Mouse (Mus musculus) forebrain, postnatal 0 days (tissue): ENCODE results near the gene Adam17. TPM values are rescaled to one million over a fixed set of nuclear protein-coding genes. Genes with fewer than 3 reads are reported as not detected.

Experiments
- ATAC-seq: fragments of 200-750 bp; cut with Nextera tagmentation; 2 replicates; pipeline ENCODE4 v1.8.0; 2017; ENCODE audit warnings: mild to moderate bottlenecking, moderate library complexity
- DNase-seq: peaks from one replicate; pipeline ENCODE4 v3.0.0-alpha.2; 2015
- H3K27ac ChIP-seq: fragments of 300-500 bp; sonication (generic); 2 replicates; pipeline ENCODE4 v1.5.1; 2014; ENCODE audit warnings: low read depth, mild to moderate bottlenecking, antibody characterized with exemption, low read length, moderate library complexity, mixed read lengths
- H3K27me3 ChIP-seq: fragments of 300-500 bp; sonication (generic); 2 replicates; pipeline ENCODE4 v1.6.1; 2014; ENCODE audit warnings: mild to moderate bottlenecking, low read length, mixed read lengths; ENCODE audit not compliant: insufficient read depth
- H3K36me3 ChIP-seq: fragments of 300-500 bp; sonication (generic); 2 replicates; pipeline ENCODE4 v1.6.1; 2014; ENCODE audit warnings: mild to moderate bottlenecking, moderate library complexity; ENCODE audit not compliant: insufficient read depth
- H3K4me1 ChIP-seq: fragments of 300-500 bp; sonication (generic); 2 replicates; pipeline ENCODE4 v1.6.1; 2014; ENCODE audit warnings: antibody characterized with exemption; ENCODE audit not compliant: insufficient read depth
- H3K4me2 ChIP-seq: fragments of 300-500 bp; sonication (generic); 2 replicates; pipeline ENCODE4 v1.6.1; 2014; ENCODE audit warnings: low read depth, mild to moderate bottlenecking, moderate library complexity
- H3K4me3 ChIP-seq: fragments of 300-500 bp; sonication (generic); 2 replicates; pipeline ENCODE4 v1.5.1; 2014; ENCODE audit warnings: low read depth, low read length, mixed read lengths
- H3K9ac ChIP-seq: fragments of 300-500 bp; sonication (generic); 2 replicates; pipeline ENCODE4 v1.6.1; 2014; ENCODE audit warnings: mild to moderate bottlenecking
- H3K9me3 ChIP-seq: fragments of 300-500 bp; sonication (generic); 2 replicates; pipeline ENCODE4 v1.6.1; 2016; ENCODE audit warnings: low read length
- CTCF ChIP-seq: sonication (generic); IDR thresholded peaks from 2 replicates; pipeline ENCODE4 v1.5.1; 2016; ENCODE audit warnings: antibody characterized with exemption, control low read depth, low read depth
- WGBS: fragments of 180-500 bp; shearing (Covaris S2); extraction: QIAGEN DNeasy Blood & Tissue Kit; methylation state at CpG from one replicate; pipeline ENCODE4 v1.1.7; 2014; 5-methylcytosine and 5-hydroxymethylcytosine counted together
- polyA plus RNA-seq: library from polyadenylated mRNA; unstranded; fragments of >200 nt; fragmentation: Nextera tagmentation; extraction: Ambion mirVana; gene quantifications from 2 replicates; pipeline ENCODE4 v1.2.1, GENCODE M21; 2015
- total RNA-seq: library from RNA; depleted of rRNA; stranded (reverse); fragments of >200 nt; gene quantifications from 2 replicates; pipeline ENCODE4 v1.2.3, GENCODE M21; 2014

The Adam17 gene
- total and polyA plus RNA-seq, 2 experiments from 2014 or later, result 11.5 to 18.2 TPM

- Histone ChIP-seq H3K36me3 (peaks cover 24% of the 10 kb centered on the region), H3K9me3 (no peaks in the 10 kb centered on the region), H3K27ac (no peak overlapping the region), H3K27me3 (no peaks in the 10 kb centered on the region), H3K4me2 (no peak overlapping the region), H3K4me1 (no peaks in the 10 kb centered on the region), H3K9ac (no peak overlapping the region), H3K4me3 (no peak overlapping the region)
- no peak for TF ChIP-seq CTCF
- 14% methylated on average over 7 of the region's 7 CpGs for WGBS
- ATAC-seq (no peak), DNase-seq (no peak)
Measured at GRCm38 (mm10) chr12:21350113-21350876, 23.1 kb downstream of the Adam17 start.

- Histone ChIP-seq H3K4me2 (no peak overlapping the region), H3K4me1 (no peaks in the 10 kb centered on the region), H3K9me3 (no peaks in the 10 kb centered on the region), H3K36me3 (peaks cover 12% of the 10 kb centered on the region), H3K4me3 (no peak overlapping the region), H3K27me3 (no peaks in the 10 kb centered on the region), H3K27ac (no peak overlapping the region), H3K9ac (no peak overlapping the region)
- no peak for DNase-seq
- WGBS, result 78% methylated on average over 7 of the region's 7 CpGs
- no peak for ATAC-seq
- TF ChIP-seq CTCF, result no peak
Measured at GRCm38 (mm10) chr12:21346972-21347371, 26.5 kb downstream of the Adam17 start.

DNA sequence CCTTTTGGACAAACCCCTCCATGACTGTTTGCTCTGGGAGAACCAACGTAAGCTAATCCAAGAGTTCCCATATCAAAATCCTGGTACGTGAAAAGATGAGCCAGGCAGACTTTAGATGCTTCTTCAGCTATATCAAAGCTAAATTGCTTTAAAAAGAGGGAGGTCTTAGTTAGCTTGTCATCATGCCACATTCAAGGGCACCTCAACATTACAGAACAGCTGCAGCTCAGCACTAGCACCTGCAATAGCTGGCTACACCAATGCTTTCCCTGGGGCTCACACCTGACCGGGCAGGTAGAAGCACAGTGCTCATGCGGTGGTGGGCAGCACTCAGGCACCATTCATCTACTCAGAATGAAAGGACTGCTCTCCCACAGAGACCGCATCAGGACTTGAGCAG, 32.8 kb downstream of the Adam17 start:
- WGBS, result 92% methylated on average over 5 of the region's 5 CpGs

GRCm38 (mm10) chr12:21337171-21337570, 36.3 kb downstream of the Adam17 start:
- Histone ChIP-seq H3K36me3 (peaks cover 32% of the 10 kb centered on the region), H3K4me1 (no peaks in the 10 kb centered on the region), H3K27ac (no peak overlapping the region), H3K9ac (no peak overlapping the region), H3K4me2 (no peak overlapping the region), H3K9me3 (no peaks in the 10 kb centered on the region), H3K4me3 (no peak overlapping the region), H3K27me3 (no peaks in the 10 kb centered on the region)
- TF ChIP-seq CTCF, result no peak
- 95% methylated on average over 5 of the region's 5 CpGs for WGBS
- no peak for ATAC-seq
- DNase-seq, result no peak

More for the DNA sequence above, 32.8 kb downstream of the Adam17 start:
- Histone ChIP-seq H3K27me3 (no peaks in the 10 kb centered on the region), H3K36me3 (peaks cover 10% of the 10 kb centered on the region), H3K4me3 (no peak overlapping the region), H3K9me3 (no peaks in the 10 kb centered on the region), H3K9ac (no peak overlapping the region), H3K27ac (no peak overlapping the region), H3K4me1 (no peaks in the 10 kb centered on the region), H3K4me2 (no peak overlapping the region)
- DNase-seq (no peak), ATAC-seq (no peak)
- TF ChIP-seq CTCF, result no peak

- H3K4me3 ChIP-seq, result no peak overlapping the region
Measured at GRCm38 (mm10) chr12:21335869-21336268, 37.6 kb downstream of the Adam17 start.

GRCm38 (mm10) chr12:21333766-21334165, 39.7 kb downstream of the Adam17 start:
- no peak for TF ChIP-seq CTCF
- 95% methylated on average over 5 of the region's 5 CpGs for whole genome bisulfite sequencing
- H3K27me3 ChIP-seq, result no peaks in the 10 kb centered on the region
- DNase-seq (no peak), ATAC-seq (no peak)
- peaks cover 41% of the 10 kb centered on the region for H3K36me3 ChIP-seq
- H3K9me3 ChIP-seq, result no peaks in the 10 kb centered on the region
- no peaks in the 10 kb centered on the region for H3K4me1 ChIP-seq
- H3K27ac ChIP-seq, result no peak overlapping the region
- no peak overlapping the region for H3K9ac ChIP-seq
- H3K4me3 ChIP-seq, result no peak overlapping the region
- no peak overlapping the region for H3K4me2 ChIP-seq

More at GRCm38 (mm10) chr12:21335869-21336268, 37.6 kb downstream of the Adam17 start:
- WGBS, result 81% methylated on average over 7 of the region's 7 CpGs
- H3K9ac ChIP-seq, result no peak overlapping the region
- H3K4me2 ChIP-seq, result no peak overlapping the region
- no peak for TF ChIP-seq CTCF
- ATAC-seq, result peak; percentile 82
- H3K36me3 ChIP-seq, result peaks cover 36% of the 10 kb centered on the region
- no peaks in the 10 kb centered on the region for H3K9me3 ChIP-seq
- H3K27me3 ChIP-seq, result no peaks in the 10 kb centered on the region
- no peak for DNase-seq
- H3K4me1 ChIP-seq, result no peaks in the 10 kb centered on the region
- no peak overlapping the region for H3K27ac ChIP-seq

DNA sequence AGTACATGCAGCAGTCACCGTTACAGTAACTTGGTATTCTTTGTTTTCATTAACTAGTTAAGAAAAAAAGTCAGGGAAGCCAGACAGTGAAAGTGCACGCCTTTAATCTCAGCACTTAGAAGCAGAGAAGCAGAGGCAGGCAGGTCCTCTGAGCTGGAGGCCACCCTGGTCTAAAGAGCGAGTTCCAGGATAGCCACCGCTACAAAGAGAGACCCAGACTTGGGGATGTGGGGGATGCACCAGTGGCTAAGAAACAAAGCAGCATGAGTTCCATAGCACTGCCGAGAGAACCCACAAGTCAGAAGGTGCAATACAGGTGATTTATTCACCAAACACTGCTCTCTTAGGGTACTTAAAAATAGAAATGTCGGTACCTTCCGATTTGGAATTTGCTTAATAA, 40.4 kb downstream of the Adam17 start:
- no peaks in the 10 kb centered on the region for H3K27me3 ChIP-seq
- H3K27ac ChIP-seq, result no peak overlapping the region
- H3K4me3 ChIP-seq, result no peak overlapping the region
- H3K9ac ChIP-seq, result no peak overlapping the region
- no peak overlapping the region for H3K4me2 ChIP-seq
- 95% methylated on average over 7 of the region's 7 CpGs for WGBS
- no peaks in the 10 kb centered on the region for H3K4me1 ChIP-seq
- DNase-seq (no peak), ATAC-seq (no peak)
- no peak for TF ChIP-seq CTCF
- no peaks in the 10 kb centered on the region for H3K9me3 ChIP-seq
- H3K36me3 ChIP-seq, result peaks cover 43% of the 10 kb centered on the region
